Mouse (Mus musculus) CH12.LX (cell line): ENCODE results near the gene Unc13a. TPM values are rescaled to one million over a fixed set of nuclear protein-coding genes. Genes with fewer than 3 reads are reported as not detected.

Source experiments
- DNase-seq: peaks from one replicate; pipeline ENCODE4 v3.0.0-alpha.2; 2013; ENCODE audit errors: extremely low read depth
- H3K27ac ChIP-seq: 2 replicates; pipeline ENCODE4 v1.5.1; 2012; ENCODE audit warnings: low read depth, mild to moderate bottlenecking, control low read depth, moderate library complexity; ENCODE audit not compliant: insufficient read depth
- H3K27me3 ChIP-seq: replicated peaks from 2 replicates; pipeline ENCODE3; 2012; ENCODE audit warnings: inconsistent platforms
- H3K36me3 ChIP-seq, 2 experiments: replicated peaks in 1 of 2; 2 replicates each; pipeline versions ENCODE3 to v1.6.1; 2012; ENCODE audit warnings: inconsistent platforms in 1 of 2, low read length in 1 of 2, mild to moderate bottlenecking in 1 of 2, mixed read lengths in 1 of 2, moderate library complexity in 1 of 2; ENCODE audit not compliant: control insufficient read depth in 1 of 2, insufficient read depth in 1 of 2
- H3K4me1 ChIP-seq, 2 experiments: 2 replicates each; pipeline ENCODE4 v1.6.1; 2012; ENCODE audit warnings: inconsistent platforms in 1 of 2, moderate library complexity in 1 of 2; ENCODE audit not compliant: insufficient read depth in 2 of 2, control insufficient read depth in 1 of 2
- H3K4me2 ChIP-seq: 2 replicates; pipeline ENCODE4 v1.6.1; 2012; ENCODE audit warnings: low read depth, mild to moderate bottlenecking, control low read depth; ENCODE audit not compliant: poor library complexity, insufficient read depth, severe bottlenecking
- H3K4me3 ChIP-seq, 3 experiments: fragments of 150-350 bp in 1 of 3; sonication (generic) in 1 of 3; replicated peaks in 1 of 3; 2 replicates each; pipeline versions ENCODE3 to v1.5.1; 2011 to 2012; ENCODE audit warnings: low read depth in 2 of 3, low read length in 2 of 3, mild to moderate bottlenecking in 2 of 3, moderate library complexity in 2 of 3, control low read depth in 1 of 3, improper control_type of control experiment in 1 of 3, inconsistent platforms in 1 of 3, mixed read lengths in 1 of 3; ENCODE audit not compliant: poor library complexity in 1 of 3
- H3K79me2 ChIP-seq: replicated peaks from 2 replicates; pipeline ENCODE4 v1.6.1; 2012; ENCODE audit warnings: mild to moderate bottlenecking, moderate library complexity; ENCODE audit not compliant: control insufficient read depth, poor library complexity, insufficient read depth, severe bottlenecking; ENCODE audit errors: extremely low read depth
- H3K9ac ChIP-seq: 2 replicates; pipeline ENCODE4 v1.6.1; 2012; ENCODE audit warnings: low read depth, mild to moderate bottlenecking, control low read depth, moderate library complexity; ENCODE audit not compliant: insufficient read depth
- H3K9me3 ChIP-seq: replicated peaks from 2 replicates; pipeline ENCODE3; 2012; ENCODE audit warnings: low read length, inconsistent platforms, mixed read lengths
- BHLHE40 ChIP-seq: IDR thresholded peaks from 2 replicates; pipeline ENCODE4 v1.6.1; 2011; ENCODE audit warnings: mild to moderate bottlenecking, low read depth, low read length, improper control_type of control experiment
- CHD1 ChIP-seq: IDR thresholded peaks from 2 replicates; pipeline ENCODE4 v1.6.1; 2012; ENCODE audit warnings: low read depth, low read length, improper control_type of control experiment, inconsistent platforms
- CHD2 ChIP-seq: IDR thresholded peaks from 2 replicates; pipeline ENCODE4 v1.6.1; 2011; ENCODE audit warnings: low read length, improper control_type of control experiment
- E2F4 ChIP-seq: IDR thresholded peaks from 2 replicates; pipeline ENCODE4 v1.6.1; 2011; ENCODE audit warnings: low read depth, low read length, improper control_type of control experiment; ENCODE audit not compliant: insufficient replicate concordance
- ELF1 ChIP-seq: IDR thresholded peaks from 2 replicates; pipeline ENCODE4 v1.6.1; 2014; ENCODE audit warnings: low read depth, mild to moderate bottlenecking, inconsistent platforms, low read length, improper control_type of control experiment
- EP300 ChIP-seq: IDR thresholded peaks from 2 replicates; pipeline ENCODE4 v1.6.1; 2011; ENCODE audit warnings: low read length, improper control_type of control experiment
- ETS1 ChIP-seq: conservative IDR thresholded peaks from 2 replicates; pipeline ENCODE4 v1.6.1; 2012; ENCODE audit warnings: low read depth, mild to moderate bottlenecking, inconsistent platforms, low read length, improper control_type of control experiment, moderate library complexity
- GABPA ChIP-seq: IDR thresholded peaks from 2 replicates; pipeline ENCODE4 v1.6.1; 2012; ENCODE audit warnings: low read depth, low read length, improper control_type of control experiment, inconsistent platforms; ENCODE audit not compliant: insufficient replicate concordance
- HCFC1 ChIP-seq: IDR thresholded peaks from 2 replicates; pipeline ENCODE4 v1.6.1; 2012; ENCODE audit warnings: low read depth, mild to moderate bottlenecking, inconsistent platforms, low read length, improper control_type of control experiment
- IRF4 ChIP-seq: IDR thresholded peaks from 2 replicates; pipeline ENCODE4 v1.6.1; 2014; ENCODE audit warnings: low read depth, mild to moderate bottlenecking, inconsistent platforms, low read length, improper control_type of control experiment
- JUN ChIP-seq: IDR thresholded peaks from 2 replicates; pipeline ENCODE4 v1.6.1; 2011; ENCODE audit warnings: low read depth, mild to moderate bottlenecking, low read length, improper control_type of control experiment, moderate library complexity; ENCODE audit not compliant: insufficient read depth
- JUND ChIP-seq: conservative IDR thresholded peaks from 2 replicates; pipeline ENCODE4 v1.6.1; 2011; ENCODE audit warnings: low read depth, low read length, improper control_type of control experiment
- MAFK ChIP-seq: IDR thresholded peaks from 2 replicates; pipeline ENCODE4 v1.6.1; 2011; ENCODE audit warnings: low read length, improper control_type of control experiment; ENCODE audit not compliant: insufficient replicate concordance
- MAX ChIP-seq: IDR thresholded peaks from 2 replicates; pipeline ENCODE4 v1.6.1; 2011; ENCODE audit warnings: low read length, improper control_type of control experiment
- MEF2A ChIP-seq: IDR thresholded peaks from 2 replicates; pipeline ENCODE4 v1.6.1; 2014; ENCODE audit warnings: low read depth, mild to moderate bottlenecking, inconsistent platforms, low read length, improper control_type of control experiment, borderline replicate concordance
- MXI1 ChIP-seq: IDR thresholded peaks from 2 replicates; pipeline ENCODE4 v1.6.1; 2011; ENCODE audit warnings: mild to moderate bottlenecking, low read depth, low read length, improper control_type of control experiment
- MYC ChIP-seq: IDR thresholded peaks from 2 replicates; pipeline ENCODE4 v1.6.1; 2011; ENCODE audit warnings: low read depth, mild to moderate bottlenecking, improper control_type of control experiment, low read length
- NRF1 ChIP-seq: IDR thresholded peaks from 2 replicates; pipeline ENCODE4 v1.6.1; 2014; ENCODE audit warnings: low read depth, mild to moderate bottlenecking, inconsistent platforms, low read length, improper control_type of control experiment, moderate library complexity
- PAX5 ChIP-seq: IDR thresholded peaks from 2 replicates; pipeline ENCODE4 v1.6.1; 2012; ENCODE audit warnings: low read length, inconsistent platforms, mixed read lengths
- POLR2A ChIP-seq: IDR thresholded peaks from 2 replicates; pipeline ENCODE4 v1.6.1; 2011; ENCODE audit warnings: low read depth, mild to moderate bottlenecking, improper control_type of control experiment, low read length
- RAD21 ChIP-seq: IDR thresholded peaks from 2 replicates; pipeline ENCODE4 v1.6.1; 2011; ENCODE audit warnings: low read depth, mild to moderate bottlenecking, low read length, improper control_type of control experiment, moderate library complexity
- RCOR1 ChIP-seq: conservative IDR thresholded peaks from 2 replicates; pipeline ENCODE4 v1.6.1; 2012; ENCODE audit warnings: low read depth, mild to moderate bottlenecking, inconsistent platforms, low read length, improper control_type of control experiment
- SIN3A ChIP-seq: IDR thresholded peaks from 2 replicates; pipeline ENCODE4 v1.6.1; 2012; ENCODE audit warnings: low read length, improper control_type of control experiment, inconsistent platforms
- TCF12 ChIP-seq: IDR thresholded peaks from 2 replicates; pipeline ENCODE4 v1.6.1; 2014; ENCODE audit warnings: low read depth, mild to moderate bottlenecking, inconsistent platforms, low read length, improper control_type of control experiment
- UBTF ChIP-seq: IDR thresholded peaks from 2 replicates; pipeline ENCODE4 v1.6.1; 2012; ENCODE audit warnings: low read depth, mild to moderate bottlenecking, inconsistent platforms, low read length, improper control_type of control experiment, moderate library complexity
- USF1 ChIP-seq: IDR thresholded peaks from 2 replicates; pipeline ENCODE4 v1.6.1; 2014; ENCODE audit warnings: low read depth, mild to moderate bottlenecking, inconsistent platforms, low read length, improper control_type of control experiment
- ZC3H11A ChIP-seq: IDR thresholded peaks from 2 replicates; pipeline ENCODE4 v1.6.1; 2012; ENCODE audit warnings: low read depth, mild to moderate bottlenecking, inconsistent platforms, low read length, improper control_type of control experiment
- ZKSCAN1 ChIP-seq: IDR thresholded peaks from 2 replicates; pipeline ENCODE4 v1.6.1; 2012; ENCODE audit warnings: low read depth, inconsistent platforms, low read length, improper control_type of control experiment, borderline replicate concordance
- ZMIZ1 ChIP-seq: IDR thresholded peaks from 2 replicates; pipeline ENCODE4 v1.6.1; 2012; ENCODE audit warnings: low read depth, mild to moderate bottlenecking, inconsistent platforms, low read length, improper control_type of control experiment
- dilution Hi-C: fragments of 300-500 bp; cut with MboI; formaldehyde crosslinking; loops from 2 replicates; pipeline ENCODE4 v1.14.3; 2020; ENCODE audit warnings: low sequenced_read_pairs; ENCODE audit not compliant: extremely low pct_unique_long_range_greater_than_20kb, extremely low pct_ligation_motif_present
- in situ Hi-C: fragments of 300-500 bp; cut with MboI; formaldehyde crosslinking; loops from 3 replicates; pipeline ENCODE4 v1.14.3; 2019; ENCODE audit warnings: low sequenced_read_pairs, low pct_ligation_motif_present, low pct_unique_long_range_greater_than_20kb, mixed read lengths
- polyA plus RNA-seq: library from polyadenylated mRNA; unstranded; fragments of >175 nt; gene quantifications from 2 replicates; pipeline ENCODE4 v1.2.1, GENCODE M21; 2012; ENCODE audit warnings: low read depth; ENCODE audit not compliant: insufficient read length
- total RNA-seq, 2 experiments: library from RNA; depleted of rRNA; stranded (reverse); fragments of 300-350 nt in 1 of 2; fragments of >200 nt in 1 of 2; gene quantifications; 2 replicates each; pipeline ENCODE4 v1.2.3; 2012 to 2014

The Unc13a gene
- total and polyA plus RNA-seq, 3 experiments = 0.68 to 2.1 (median 1.0) TPM

DNA sequence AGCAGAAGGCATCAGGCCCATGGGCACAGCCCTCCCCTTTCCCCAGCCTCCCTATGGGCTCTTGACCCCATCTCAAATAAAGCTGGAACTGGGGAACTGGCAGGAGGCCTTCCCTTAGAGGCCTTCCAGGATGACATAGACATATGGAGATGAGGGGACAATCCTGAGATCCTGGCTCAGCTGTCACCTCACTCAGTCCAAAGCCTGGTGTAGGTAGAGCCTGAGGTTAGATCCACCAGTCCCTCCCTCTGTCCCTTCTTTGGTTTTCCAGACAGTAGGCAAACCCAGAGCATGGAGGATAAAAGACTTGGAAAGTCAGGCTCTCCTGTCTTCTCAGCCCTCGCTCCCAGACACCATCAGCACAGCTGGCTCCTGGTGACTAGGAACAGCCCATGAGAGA, 4.7 kb downstream of the Unc13a start:
- in situ Hi-C loops = no loop called here
- no peak for DNase-seq
- peaks cover 23 to 49% of the 10 kb centered on the region in 2 experiments for H3K4me1 ChIP-seq
- no peak overlapping the region for H3K4me2 ChIP-seq
- H3K79me2 ChIP-seq = no peaks in the 10 kb centered on the region
- no peaks in the 10 kb centered on the region for H3K9me3 ChIP-seq
- no peak overlapping the region for H3K9ac ChIP-seq
- H3K36me3 ChIP-seq = no peaks in the 10 kb centered on the region
- dilution Hi-C loops = no loop called here
- H3K4me3 ChIP-seq = no peak overlapping the region
- H3K27ac ChIP-seq = no peak overlapping the region
- peaks cover 39% of the 10 kb centered on the region for H3K27me3 ChIP-seq
- TF ChIP-seq MXI1 (no peak), MAFK (no peak), HCFC1 (no peak), ZKSCAN1 (no peak), JUND (no peak), CHD2 (no peak; the same call in 1 of the 2 replicates), BHLHE40 (no peak), GABPA (no peak), SIN3A (no peak), NRF1 (no peak), MAX (no peak), MEF2A (no peak), RAD21 (no peak), E2F4 (no peak)

DNA sequence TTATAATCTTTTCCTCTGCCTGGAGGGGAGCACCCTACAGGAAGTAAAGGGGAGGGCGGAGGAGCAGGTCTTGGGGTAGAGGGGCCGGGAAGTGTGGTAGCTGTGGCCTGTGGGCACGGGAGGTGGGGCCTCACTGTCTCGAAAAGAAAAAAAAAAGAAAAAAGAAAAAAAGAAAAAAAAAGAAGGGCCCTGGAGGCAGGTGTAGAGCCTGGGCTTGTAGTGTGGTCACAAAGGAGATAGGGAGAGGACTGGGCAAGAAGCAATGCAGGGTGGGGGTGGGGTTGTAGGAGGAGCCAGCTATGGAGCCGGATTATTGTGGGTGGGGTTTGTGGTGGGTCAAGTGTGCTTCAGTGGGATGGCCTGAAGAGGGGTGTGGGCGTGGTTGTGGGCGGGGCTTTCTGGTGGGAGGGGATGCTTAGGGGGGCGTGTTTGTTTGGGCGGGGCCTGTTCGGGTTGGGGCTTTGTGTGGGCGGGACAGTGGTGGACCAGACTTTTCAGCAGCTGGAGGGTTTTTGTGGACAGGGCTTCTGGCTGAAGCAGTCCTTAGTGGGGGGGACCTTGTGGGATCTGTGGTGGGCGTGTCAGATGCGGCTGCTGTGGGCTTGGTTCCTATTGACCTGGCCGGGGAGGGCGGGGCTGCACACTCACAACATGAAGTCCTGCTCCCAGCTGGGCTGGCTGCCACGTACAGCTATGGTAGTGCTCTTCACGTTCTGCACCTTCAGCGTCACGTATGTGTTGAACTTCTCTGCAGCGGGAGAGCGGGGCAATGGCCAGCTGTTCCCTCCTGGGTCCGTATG, 6.0 kb downstream of the Unc13a start:
- H3K36me3 ChIP-seq = no peaks in the 10 kb centered on the region
- peak; percentile 78 for DNase-seq
- H3K9me3 ChIP-seq = no peaks in the 10 kb centered on the region
- peaks cover 35% of the 10 kb centered on the region for H3K27me3 ChIP-seq
- no peaks in the 10 kb centered on the region for H3K79me2 ChIP-seq
- no peak overlapping the region for H3K9ac ChIP-seq
- dilution Hi-C loops = no loop called here
- peaks cover 19 to 40% of the 10 kb centered on the region in 2 experiments for H3K4me1 ChIP-seq
- in situ Hi-C loops = no loop called here
- H3K4me2 ChIP-seq = peak overlapping the region; percentile 35
- peak overlapping the region in 2 of 3 experiments; percentile 34 to 49 for H3K4me3 ChIP-seq
- H3K27ac ChIP-seq = no peak overlapping the region
- no peak for TF ChIP-seq JUND
- no peak for TF ChIP-seq IRF4
- no peak for TF ChIP-seq ZC3H11A
- no peak for TF ChIP-seq E2F4
- no peak for TF ChIP-seq USF1
- no peak for TF ChIP-seq JUN
- TF ChIP-seq RAD21 = no peak
- TF ChIP-seq NRF1 = no peak
- no peak for TF ChIP-seq EP300
- TF ChIP-seq ZKSCAN1 = no peak
- peak; percentile 5; the same call in 1 of the 2 replicates for TF ChIP-seq BHLHE40
- no peak for TF ChIP-seq ETS1
- TF ChIP-seq SIN3A = peak; percentile 56; the same call in 1 of the 2 replicates
- no peak for TF ChIP-seq CHD1
- no peak for TF ChIP-seq POLR2A
- TF ChIP-seq MAFK = no peak
- 0 out of 2 replicates have a peak, but pooled peaks have one; percentile 11 for TF ChIP-seq TCF12
- TF ChIP-seq MAX = no peak
- TF ChIP-seq MEF2A = no peak
- TF ChIP-seq PAX5 = no peak
- TF ChIP-seq HCFC1 = no peak
- TF ChIP-seq ELF1 = no peak
- TF ChIP-seq MYC = no peak
- no peak for TF ChIP-seq ZMIZ1
- TF ChIP-seq RCOR1 = no peak
- no peak for TF ChIP-seq UBTF
- 0 out of 2 replicates have a peak, but pooled peaks have one; percentile 12 for TF ChIP-seq CHD2
